Mouse (Mus musculus): Measurements from ENCODE around the gene Tulp4. TPM values are rescaled to one million over a fixed set of nuclear protein-coding genes. Genes with fewer than 3 reads are reported as not detected.

The Tulp4 gene
- polyA plus RNA-seq, 1 experiment from 2014 or later, result 212 TPM

Small RNAs within 50 kb of the gene (microRNA-seq; reads per million reads assigned to microRNA genes)
- not detected for gene Gm22774

Other genes with a start within 250 kb of the Tulp4 start
- gene Synj2, start 165.2 kb upstream of the Tulp4 start, polyA plus RNA-seq (2014; fragmentation: Nextera tagmentation; extraction: Ambion mirVana), result 0.57 and 1.2 TPM in 2 replicates
- 10.6 and 12.9 TPM in 2 replicates for gene Serac1, start 26.7 kb upstream of the Tulp4 start, polyA plus RNA-seq (2014; fragmentation: Nextera tagmentation; extraction: Ambion mirVana)
- gene Gtf2h5, start 26.7 kb upstream of the Tulp4 start, polyA plus RNA-seq (2014; fragmentation: Nextera tagmentation; extraction: Ambion mirVana), result 194 and 234 TPM in 2 replicates
- 39.1 and 47.6 TPM in 2 replicates for gene Tmem181a, start 150.4 kb downstream of the Tulp4 start, polyA plus RNA-seq (2014; fragmentation: Nextera tagmentation; extraction: Ambion mirVana)
- 52.6 and 52.9 TPM in 2 replicates for gene Dynlt1a, start 211.1 kb downstream of the Tulp4 start, polyA plus RNA-seq (2014; fragmentation: Nextera tagmentation; extraction: Ambion mirVana)

Measured in midbrain, embryonic 14.5 days (tissue).